Mouse (Mus musculus): ENCODE measurements at regions not wholly inside any gene's neighbourhood (a gene's known extent, or its start where the extent isn't known, plus 50 kb on each side); places are given as distances from the start of the nearest gene placed in this dataset.
"Not testable (repeated sequence)": the region's sequence is repeated elsewhere in the genome, so short reads cannot be mapped to it uniquely, and the experiment has no call there.

- H3K36me3 ChIP-seq (ENCODE audit: control insufficient read depth, insufficient read depth, low read length) = no peaks in the 10 kb centered on the region
- H3K4me1 ChIP-seq (ENCODE audit: control insufficient read depth, insufficient read depth, low read length) = peaks cover 15% of the 10 kb centered on the region
- no peak overlapping the region for H3K9ac ChIP-seq (ENCODE audit: low read depth, low read length, severe bottlenecking)
- no peaks in the 10 kb centered on the region for H3K27me3 ChIP-seq (ENCODE audit: control insufficient read depth, insufficient read depth, low read length)
- DNase-seq (ENCODE audit: low spot score) = no peak
- no peak overlapping the region for H3K4me2 ChIP-seq (replicated peaks; ENCODE audit: low read depth, low read length, severe bottlenecking)
- WGBS = 91% methylated on average over 3 of the region's 3 CpGs
- no peak overlapping the region for H3K27ac ChIP-seq (replicated peaks; ENCODE audit: low read depth, low read length)
- TF ChIP-seq POLR2A (IDR thresholded peaks at IDR 0.05; ENCODE audit: borderline replicate concordance, extremely low read depth, insufficient read depth, insufficient read length) = no peak
- no peak for ATAC-seq (ENCODE audit: low FRiP score, low read depth)
- no peak overlapping the region for H3K4me3 ChIP-seq (replicated peaks; ENCODE audit: low read length)
- H3K9me3 ChIP-seq (ENCODE audit: control insufficient read depth, low read length) = no peaks in the 10 kb centered on the region
Observed at GRCm38 (mm10) chr10:91440051-91440450, 258.9 kb upstream of the Tmpo start.

DNA sequence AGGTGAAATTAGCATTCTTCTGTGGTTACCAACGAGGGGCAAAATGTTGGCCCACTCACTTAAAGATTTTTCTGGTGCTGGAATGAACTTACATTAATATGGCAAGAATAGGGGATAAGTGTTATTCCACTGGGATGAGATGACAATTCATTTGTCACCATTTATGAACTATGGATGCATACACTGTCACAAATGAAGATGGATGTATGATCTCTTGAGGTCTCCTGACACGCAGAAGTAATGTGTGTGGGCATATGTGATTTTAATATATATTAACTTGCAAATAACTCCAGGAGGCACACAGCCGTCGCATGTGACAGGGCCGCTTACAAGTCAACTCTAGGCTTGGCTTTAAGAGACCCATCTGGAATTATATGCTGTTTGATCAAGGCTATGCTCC is 256.8 kb upstream of the Tmpo start:
- 75% methylated on average over 5 of the region's 5 CpGs for WGBS
- H3K9ac ChIP-seq (ENCODE audit: low read depth, low read length, severe bottlenecking) = no peak overlapping the region

GRCm38 (mm10) chr10:91436091-91436569 is 255.0 kb upstream of the Tmpo start:
- Histone ChIP-seq H3K27ac (replicated peaks; ENCODE audit: low read depth, low read length) (no peak overlapping the region), H3K4me3 (replicated peaks; ENCODE audit: low read length) (no peak overlapping the region), H3K27me3 (ENCODE audit: control insufficient read depth, insufficient read depth, low read length) (no peaks in the 10 kb centered on the region), H3K36me3 (ENCODE audit: control insufficient read depth, insufficient read depth, low read length) (no peaks in the 10 kb centered on the region), H3K9ac (ENCODE audit: low read depth, low read length, severe bottlenecking) (no peak overlapping the region), H3K4me2 (replicated peaks; ENCODE audit: low read depth, low read length, severe bottlenecking) (no peak overlapping the region), H3K9me3 (ENCODE audit: control insufficient read depth, low read length) (no peaks in the 10 kb centered on the region), H3K4me1 (ENCODE audit: control insufficient read depth, insufficient read depth, low read length) (peaks cover 15% of the 10 kb centered on the region)
- WGBS = 9% methylated on average over 9 of the region's 9 CpGs
- DNase-seq (ENCODE audit: low spot score) (peak; percentile 75), ATAC-seq (ENCODE audit: low FRiP score, low read depth) (peak; percentile 75)
- no peak for TF ChIP-seq POLR2A (IDR thresholded peaks at IDR 0.05; ENCODE audit: borderline replicate concordance, extremely low read depth, insufficient read depth, insufficient read length)

More for the DNA sequence above, 256.8 kb upstream of the Tmpo start:
- DNase-seq (ENCODE audit: low spot score) (no peak), ATAC-seq (ENCODE audit: low FRiP score, low read depth) (no peak)
- no peaks in the 10 kb centered on the region for H3K9me3 ChIP-seq (ENCODE audit: control insufficient read depth, low read length)
- H3K27ac ChIP-seq (replicated peaks; ENCODE audit: low read depth, low read length) = no peak overlapping the region
- no peaks in the 10 kb centered on the region for H3K36me3 ChIP-seq (ENCODE audit: control insufficient read depth, insufficient read depth, low read length)
- no peak for TF ChIP-seq POLR2A (IDR thresholded peaks at IDR 0.05; ENCODE audit: borderline replicate concordance, extremely low read depth, insufficient read depth, insufficient read length)
- peaks cover 15% of the 10 kb centered on the region for H3K4me1 ChIP-seq (ENCODE audit: control insufficient read depth, insufficient read depth, low read length)
- H3K27me3 ChIP-seq (ENCODE audit: control insufficient read depth, insufficient read depth, low read length) = no peaks in the 10 kb centered on the region
- no peak overlapping the region for H3K4me3 ChIP-seq (replicated peaks; ENCODE audit: low read length)
- H3K4me2 ChIP-seq (replicated peaks; ENCODE audit: low read depth, low read length, severe bottlenecking) = no peak overlapping the region

DNA sequence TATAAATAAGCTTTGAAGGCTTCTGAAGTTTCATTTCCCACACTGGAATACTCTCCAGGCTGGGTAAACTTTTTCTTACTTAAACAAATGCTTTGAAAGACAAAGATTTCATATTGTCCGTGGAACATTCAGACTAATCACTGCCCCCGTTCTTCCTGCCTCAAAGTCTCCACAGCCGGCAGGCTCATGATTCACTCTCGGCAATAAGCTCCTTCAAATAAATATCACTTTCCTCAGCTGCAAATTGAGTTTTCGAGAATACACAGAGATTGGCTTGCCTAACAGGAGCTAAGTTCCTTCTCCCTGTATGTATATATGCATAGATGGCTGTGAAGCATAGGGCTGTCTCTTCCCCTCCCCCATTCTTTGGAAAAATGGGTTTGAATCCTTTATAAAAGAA is 249.2 kb upstream of the Tmpo start:
- no peak for TF ChIP-seq POLR2A (IDR thresholded peaks at IDR 0.05; ENCODE audit: borderline replicate concordance, extremely low read depth, insufficient read depth, insufficient read length)
- Histone ChIP-seq H3K36me3 (ENCODE audit: control insufficient read depth, insufficient read depth, low read length) (no peaks in the 10 kb centered on the region), H3K9me3 (ENCODE audit: control insufficient read depth, low read length) (no peaks in the 10 kb centered on the region), H3K4me3 (replicated peaks; ENCODE audit: low read length) (no peak overlapping the region), H3K4me2 (replicated peaks; ENCODE audit: low read depth, low read length, severe bottlenecking) (no peak overlapping the region), H3K9ac (ENCODE audit: low read depth, low read length, severe bottlenecking) (no peak overlapping the region), H3K27me3 (ENCODE audit: control insufficient read depth, insufficient read depth, low read length) (no peaks in the 10 kb centered on the region), H3K4me1 (ENCODE audit: control insufficient read depth, insufficient read depth, low read length) (peaks cover 6% of the 10 kb centered on the region), H3K27ac (replicated peaks; ENCODE audit: low read depth, low read length) (no peak overlapping the region)
- DNase-seq (ENCODE audit: low spot score) = peak; percentile 36
- no peak for ATAC-seq (ENCODE audit: low FRiP score, low read depth)
- 39% methylated on average over 5 of the region's 5 CpGs for WGBS

- Histone ChIP-seq H3K9me3 (ENCODE audit: control insufficient read depth, low read length) (no peaks in the 10 kb centered on the region), H3K36me3 (ENCODE audit: control insufficient read depth, insufficient read depth, low read length) (no peaks in the 10 kb centered on the region), H3K4me3 (replicated peaks; ENCODE audit: low read length) (no peak overlapping the region), H3K27me3 (ENCODE audit: control insufficient read depth, insufficient read depth, low read length) (no peaks in the 10 kb centered on the region), H3K4me2 (replicated peaks; ENCODE audit: low read depth, low read length, severe bottlenecking) (no peak overlapping the region), H3K4me1 (ENCODE audit: control insufficient read depth, insufficient read depth, low read length) (peaks cover 3% of the 10 kb centered on the region; the same call in 1 of the 2 replicates), H3K27ac (replicated peaks; ENCODE audit: low read depth, low read length) (no peak overlapping the region), H3K9ac (ENCODE audit: low read depth, low read length, severe bottlenecking) (no peak overlapping the region)
- 88% methylated on average over 3 of the region's 3 CpGs for WGBS
- ATAC-seq (ENCODE audit: low FRiP score, low read depth) = no peak
- DNase-seq (ENCODE audit: low spot score) = no peak
- TF ChIP-seq POLR2A (IDR thresholded peaks at IDR 0.05; ENCODE audit: borderline replicate concordance, extremely low read depth, insufficient read depth, insufficient read length) = no peak
Observed at GRCm38 (mm10) chr10:91426584-91426983, 245.5 kb upstream of the Tmpo start.

DNA sequence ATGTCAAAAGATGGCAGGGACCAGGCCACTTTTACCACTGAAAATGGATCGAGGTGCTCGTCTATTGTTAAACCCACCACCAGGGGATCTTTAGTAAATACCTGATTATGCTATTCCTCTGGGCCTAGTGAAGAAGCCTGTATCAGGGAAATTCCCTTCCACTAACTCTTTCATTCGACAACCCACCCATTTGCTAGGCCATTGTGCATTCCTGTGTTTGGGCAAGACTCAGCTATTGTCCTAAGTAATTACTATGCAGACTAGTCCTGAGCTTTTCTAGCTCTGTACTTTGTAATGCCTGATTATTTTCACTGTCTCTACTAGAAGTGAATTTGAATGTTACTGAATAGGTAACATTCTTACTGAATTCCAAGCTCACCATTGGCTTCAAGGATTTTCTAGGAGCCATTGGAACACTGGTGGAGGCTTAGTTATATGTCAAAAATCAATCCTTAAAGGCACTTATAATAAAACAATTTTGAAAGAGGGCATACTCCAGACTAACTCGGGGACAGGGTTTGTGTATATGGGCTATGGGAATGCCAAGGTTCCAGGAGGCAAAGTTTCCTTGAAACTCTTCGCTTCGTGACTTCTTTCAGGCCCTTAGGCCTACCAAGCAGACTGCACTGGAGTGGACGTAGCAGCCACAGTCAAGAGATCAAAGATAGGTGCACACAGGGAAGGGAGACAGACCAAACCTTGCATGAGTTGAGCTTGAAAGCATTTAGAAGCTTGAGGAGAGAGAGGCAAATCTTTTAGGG is 244.7 kb upstream of the Tmpo start:
- not testable (repeated sequence) for H3K4me2 ChIP-seq (replicated peaks; ENCODE audit: low read depth, low read length, severe bottlenecking); H3K9me3 ChIP-seq (ENCODE audit: control insufficient read depth, low read length); H3K9ac ChIP-seq (ENCODE audit: low read depth, low read length, severe bottlenecking); ATAC-seq (ENCODE audit: low FRiP score, low read depth); H3K36me3 ChIP-seq (ENCODE audit: control insufficient read depth, insufficient read depth, low read length); DNase-seq (ENCODE audit: low spot score); H3K27me3 ChIP-seq (ENCODE audit: control insufficient read depth, insufficient read depth, low read length); H3K4me1 ChIP-seq (ENCODE audit: control insufficient read depth, insufficient read depth, low read length); H3K27ac ChIP-seq (replicated peaks; ENCODE audit: low read depth, low read length); H3K4me3 ChIP-seq (replicated peaks; ENCODE audit: low read length)
- 81% methylated on average over 7 of the region's 7 CpGs for WGBS

All from limb, embryonic 14.5 days (tissue).